Mouse (Mus musculus) heart, adult 11 months (tissue): ENCODE results near the gene Dcaf10.

Source experiments
- DNase-seq: peaks from one replicate; pipeline ENCODE4 v3.0.0; 2022

Gene Dcaf10

DNA sequence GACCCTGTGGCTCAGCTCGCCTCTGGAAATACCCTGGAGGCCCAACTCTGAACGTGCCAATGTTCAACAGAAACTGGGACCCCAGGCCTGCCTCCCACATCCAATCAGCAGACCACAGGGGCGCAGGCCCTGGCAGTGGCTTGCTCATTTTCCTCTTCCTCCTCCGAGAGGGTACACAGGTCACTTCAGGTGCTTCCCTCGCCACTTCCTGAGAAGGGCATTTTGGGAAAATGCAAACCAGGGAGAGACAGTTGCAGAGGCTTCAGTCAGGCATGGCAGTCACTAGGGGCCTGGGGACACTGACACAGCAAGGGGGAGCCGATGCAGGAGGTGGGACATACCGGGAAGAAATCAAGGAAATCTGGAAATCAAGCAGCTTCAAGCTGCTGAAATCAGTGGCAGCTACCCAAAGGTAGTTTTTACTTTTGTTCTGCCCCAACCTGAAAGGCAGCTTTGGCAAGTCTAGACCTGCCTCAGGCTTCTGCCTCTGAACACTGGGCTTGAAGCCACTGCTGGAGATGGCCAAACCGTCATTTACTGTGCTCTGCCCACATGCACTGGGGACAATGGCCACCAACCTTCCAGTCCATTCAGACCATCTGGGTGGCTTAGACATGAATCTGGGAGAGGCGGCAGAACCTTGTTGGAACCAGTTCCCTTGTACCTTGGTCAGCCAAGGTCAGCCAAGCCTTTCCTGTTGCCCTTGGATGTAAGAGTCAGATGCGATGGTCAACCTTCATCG is 79.8 kb downstream of the Dcaf10 start:
- DNase-seq, result no peak

DNA sequence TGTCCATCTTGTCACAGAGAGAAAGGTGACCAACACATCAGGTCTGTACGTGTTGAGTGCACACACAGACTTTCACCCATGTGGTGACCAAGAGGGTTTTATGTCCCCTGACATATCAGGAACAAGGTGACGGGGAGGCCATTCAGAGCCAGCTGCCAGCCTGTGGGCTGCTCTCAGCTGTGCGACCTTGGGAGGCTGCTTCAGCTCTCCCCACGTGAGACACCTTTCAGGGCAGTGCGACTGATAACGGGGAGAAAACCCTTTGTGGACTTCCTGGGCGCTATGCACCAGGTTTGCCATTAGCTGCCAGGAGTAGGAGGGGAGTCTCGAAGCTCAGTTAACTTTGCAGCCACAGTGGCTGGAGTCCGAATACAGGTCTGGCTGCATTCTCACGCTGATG is 80.7 kb downstream of the Dcaf10 start:
- DNase-seq, result no peak

DNA sequence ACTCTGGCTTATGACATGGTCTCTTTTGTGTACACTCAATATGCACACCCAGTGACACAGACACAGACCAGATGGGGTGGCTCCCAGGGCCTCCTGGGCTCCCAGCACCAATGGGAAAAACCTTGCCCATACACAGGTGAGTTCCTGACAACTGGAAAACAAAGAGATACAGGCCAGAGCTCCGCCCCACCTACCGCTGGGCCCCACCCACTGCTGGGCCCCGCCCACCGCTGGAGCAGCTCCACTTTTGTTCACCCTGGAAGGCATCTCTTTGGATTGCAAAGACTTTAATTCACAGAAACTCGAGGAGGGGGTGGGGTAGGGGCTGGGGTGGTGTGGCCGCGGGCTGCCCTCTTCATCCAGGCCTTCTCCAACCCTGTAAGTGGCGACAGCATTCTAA is 81.5 kb downstream of the Dcaf10 start:
- DNase-seq, result no peak

DNA sequence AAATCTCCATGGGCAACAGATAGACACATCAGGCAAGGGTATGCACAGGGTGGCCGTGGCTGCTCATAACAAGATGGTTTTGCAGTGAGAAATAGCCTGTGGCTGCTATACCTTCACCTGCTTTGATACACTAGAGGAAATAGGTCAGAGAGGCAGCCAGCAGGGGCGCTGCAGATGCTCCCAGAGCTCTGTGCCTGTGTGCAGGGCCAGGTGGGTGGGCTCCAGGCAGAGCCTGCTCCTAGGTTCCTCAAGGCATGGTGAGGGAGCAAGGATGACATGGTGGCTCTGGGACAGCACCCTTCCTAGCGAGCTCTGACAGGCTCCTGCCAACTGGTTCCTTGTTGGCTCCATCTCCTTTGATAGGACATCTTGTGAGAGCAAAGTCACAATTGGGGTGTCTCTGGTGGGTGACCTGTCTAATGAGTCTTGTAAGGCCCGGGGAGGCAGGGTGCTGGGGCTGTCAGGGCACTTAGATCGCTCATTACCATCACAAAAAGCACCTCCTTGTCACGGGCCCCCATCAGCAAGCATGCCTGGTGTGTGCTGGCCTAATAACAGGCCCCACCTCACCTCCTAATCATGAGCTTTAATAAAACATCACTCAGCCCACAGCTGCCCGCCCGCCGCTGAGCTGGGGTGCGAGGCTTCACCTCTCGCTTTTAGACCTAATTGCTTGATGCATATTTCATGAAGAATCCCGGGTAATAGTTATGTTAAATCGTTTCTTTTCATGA is 85.0 kb downstream of the Dcaf10 start:
- DNase-seq, result no peak
